Mouse (Mus musculus) gastrocnemius, adult 18-20 months (tissue): ENCODE results near the gene Cdc6. TPM values are rescaled to one million over a fixed set of nuclear protein-coding genes. Genes with fewer than 3 reads are reported as not detected.

Experiments
- DNase-seq: peaks from one replicate; pipeline ENCODE4 v3.0.0; 2021; ENCODE audit warnings: low spot score
- long read RNA-seq, 2 experiments: library from polyadenylated mRNA; stranded (forward); transcript quantifications; one replicate each; pipeline ENCODE4 v2.0.0; 2021
- total RNA-seq, 2 experiments: library from RNA; stranded (reverse); gene quantifications; 2 replicates each; pipeline ENCODE4 v1.2.3; 2021

The Cdc6 gene
- total RNA-seq = under 1 TPM; 0.09 to 0.26 TPM
- long read RNA-seq, experiment 1 = 0 reads
- long read RNA-seq, experiment 2 = 0 reads

GRCm38 (mm10) chr11:98907437-98908173, at the start of gene Cdc6:
TSS of gene Cdc6 (plus strand) at chr11:98907801.
- peak; percentile 97 for DNase-seq

DNA sequence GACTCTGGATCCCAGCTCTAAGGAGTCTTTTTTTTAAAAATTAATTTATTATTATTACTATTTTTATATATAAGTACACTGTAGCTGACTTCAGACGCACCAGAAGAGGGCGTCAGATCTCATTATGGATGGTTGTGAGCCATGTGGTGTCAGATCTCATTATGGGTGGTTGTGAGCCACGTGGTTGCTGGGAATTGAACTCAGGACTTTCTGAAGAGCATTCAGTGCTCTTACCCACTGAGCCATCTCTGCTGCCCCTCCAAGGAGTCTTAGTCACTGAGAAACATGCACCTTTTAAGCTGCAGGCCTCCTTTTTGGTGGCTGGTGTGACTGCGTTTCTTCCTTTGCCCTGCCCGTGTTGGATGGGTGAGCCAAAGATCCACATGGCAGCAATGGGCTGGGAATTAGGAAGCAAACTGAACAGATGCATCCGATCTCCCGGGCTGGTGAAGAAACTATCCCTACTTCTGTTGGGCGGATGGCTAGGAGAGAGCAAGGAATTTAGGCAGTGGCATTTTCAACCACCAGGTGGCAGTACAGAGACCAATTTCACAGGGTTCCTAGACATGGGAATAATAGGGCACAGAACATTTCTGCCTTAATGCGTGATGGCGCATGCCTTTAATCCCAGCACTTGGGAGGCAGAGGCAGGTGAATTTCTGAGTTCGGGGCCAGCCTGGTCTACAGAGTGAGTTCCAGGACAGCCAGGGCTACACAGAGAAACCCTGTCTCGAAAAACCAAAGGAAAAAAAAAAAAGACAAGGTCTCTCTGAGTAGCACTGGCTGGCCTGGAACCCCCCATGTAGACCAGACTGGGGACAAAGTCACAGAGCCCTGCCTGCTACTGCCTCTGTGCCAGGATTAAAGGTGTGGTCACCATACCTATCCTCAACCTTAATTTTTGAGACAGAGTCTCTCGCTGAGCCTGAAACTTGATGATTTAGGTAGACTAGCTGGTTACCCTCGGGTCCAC, 48.6 kb upstream of the Cdc6 start:
- peak; percentile 93 for DNase-seq

- peak; percentile 97 for DNase-seq
Observed at GRCm38 (mm10) chr11:98863028-98863750, 44.4 kb upstream of the Cdc6 start, which contains the start of gene Wipf2. TSS of gene Wipf2 (plus strand) at chr11:98863638.

DNA sequence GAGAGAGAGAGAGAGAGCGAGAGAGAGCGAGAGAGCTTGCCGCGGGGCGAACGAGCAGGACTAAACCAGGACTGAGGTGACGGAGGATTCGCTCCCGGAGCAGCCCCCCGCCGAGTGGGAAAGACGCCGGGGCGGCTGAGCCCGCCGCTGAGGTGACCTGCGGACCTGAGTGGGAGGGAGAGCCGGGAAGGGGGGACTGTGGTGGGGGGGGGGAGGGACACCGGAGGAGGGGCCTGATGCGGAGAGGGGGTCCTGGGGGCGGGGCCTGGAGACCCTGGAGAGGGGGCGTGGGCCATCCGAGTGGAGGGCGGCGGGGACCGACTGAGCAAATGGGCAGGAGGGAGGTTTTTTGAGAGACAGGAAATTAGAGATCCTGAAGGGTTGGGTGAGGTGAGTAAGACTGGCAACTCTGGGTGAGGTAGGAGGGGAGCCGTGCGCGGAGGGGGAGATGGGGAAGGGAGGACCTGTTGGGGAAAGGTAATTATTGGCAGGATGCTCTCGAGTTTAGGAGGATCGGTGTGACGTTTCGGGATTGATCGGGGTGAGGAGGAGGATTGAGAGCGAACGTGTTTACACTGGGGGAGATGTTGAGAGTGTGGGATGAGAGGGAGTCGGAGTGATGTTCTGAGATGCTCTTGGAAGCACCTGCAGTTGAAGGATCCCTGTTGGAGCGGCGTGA, 43.7 kb upstream of the Cdc6 start:
- DNase-seq = no peak

DNA sequence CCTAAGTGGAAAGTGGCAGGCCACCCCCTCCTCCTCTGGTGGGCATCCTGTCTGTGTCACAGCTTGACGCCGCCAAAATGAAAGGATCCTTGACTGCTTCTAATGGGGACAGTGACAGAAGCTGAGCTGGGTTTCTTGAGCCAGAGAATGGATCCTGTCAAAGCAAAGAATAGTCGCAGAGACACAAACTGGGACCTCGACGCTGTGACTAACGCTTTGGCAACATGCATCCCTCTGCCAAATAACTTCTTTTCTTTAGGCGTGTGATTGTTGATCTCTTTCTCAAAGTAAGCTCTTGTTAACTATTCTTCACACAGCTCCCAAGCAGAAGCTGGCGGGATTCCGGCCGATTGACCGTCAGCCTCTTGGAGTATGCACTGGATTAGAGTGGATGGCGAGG, 40.3 kb upstream of the Cdc6 start:
- DNase-seq = no peak

DNA sequence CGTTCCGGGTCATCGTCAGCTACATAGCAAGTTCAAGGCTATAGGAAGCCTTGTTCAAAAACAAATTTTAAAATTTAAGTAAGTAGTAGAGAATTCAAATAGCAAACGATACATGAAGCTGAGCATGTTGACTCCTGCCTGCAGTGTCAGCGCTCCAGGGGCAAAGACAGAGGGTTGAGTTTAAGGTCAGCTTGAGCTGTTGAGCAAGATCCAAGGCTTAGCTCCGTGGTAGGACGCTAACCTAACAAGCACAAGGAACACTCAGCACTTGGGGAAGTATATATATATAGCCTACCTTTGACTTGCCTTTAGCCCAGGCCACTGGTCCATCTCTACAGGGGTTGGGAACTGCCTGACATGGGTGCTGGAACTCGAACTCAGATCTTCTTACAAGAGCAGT, 37.7 kb upstream of the Cdc6 start:
- DNase-seq = peak; percentile 24

GRCm38 (mm10) chr11:98870791-98871190, 36.8 kb upstream of the Cdc6 start:
- DNase-seq = no peak

- no peak for DNase-seq
Observed at GRCm38 (mm10) chr11:98871416-98871815, 36.2 kb upstream of the Cdc6 start.

DNA sequence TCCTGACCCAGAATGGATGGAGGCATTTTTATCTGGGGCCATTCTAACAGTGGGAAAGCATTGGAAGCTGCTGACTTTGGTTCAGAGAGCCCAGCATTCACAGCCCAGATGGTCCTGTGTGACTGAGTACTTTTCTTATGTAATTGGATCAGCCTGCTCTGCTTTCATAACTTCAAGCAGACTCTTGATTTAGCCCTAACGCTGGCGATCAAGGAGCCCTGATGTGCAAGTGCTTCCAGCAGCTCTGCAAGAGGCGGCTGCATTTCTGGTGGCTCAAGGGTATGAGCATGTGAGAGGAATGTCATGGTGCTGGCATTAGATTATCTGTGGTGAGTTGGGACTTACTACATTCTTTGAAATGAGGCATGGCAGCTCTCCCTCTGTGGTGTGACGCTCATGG, 35.6 kb upstream of the Cdc6 start:
- DNase-seq = peak; percentile 65

DNA sequence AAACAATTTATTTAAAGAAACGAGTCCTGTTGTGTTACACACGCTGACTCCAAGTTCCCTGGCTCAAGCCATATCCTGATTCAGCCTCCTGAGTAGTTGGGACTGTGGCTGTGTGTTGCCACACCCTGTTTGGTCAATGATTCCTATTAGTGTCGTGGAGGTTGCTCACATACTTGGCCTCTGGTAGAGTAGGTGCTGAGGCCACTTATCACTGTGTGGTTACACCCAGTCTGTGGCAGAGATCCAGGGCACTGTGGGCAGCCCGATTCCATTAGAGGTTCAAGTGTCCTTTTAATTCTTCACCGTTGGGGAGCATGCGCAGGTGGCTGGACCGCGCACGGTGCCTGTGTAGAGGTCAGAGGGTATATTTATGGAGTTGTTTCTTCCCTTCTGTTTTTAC, 33.7 kb upstream of the Cdc6 start:
- no peak for DNase-seq

- DNase-seq = no peak
Observed at GRCm38 (mm10) chr11:98877001-98877400, 30.6 kb upstream of the Cdc6 start.

DNA sequence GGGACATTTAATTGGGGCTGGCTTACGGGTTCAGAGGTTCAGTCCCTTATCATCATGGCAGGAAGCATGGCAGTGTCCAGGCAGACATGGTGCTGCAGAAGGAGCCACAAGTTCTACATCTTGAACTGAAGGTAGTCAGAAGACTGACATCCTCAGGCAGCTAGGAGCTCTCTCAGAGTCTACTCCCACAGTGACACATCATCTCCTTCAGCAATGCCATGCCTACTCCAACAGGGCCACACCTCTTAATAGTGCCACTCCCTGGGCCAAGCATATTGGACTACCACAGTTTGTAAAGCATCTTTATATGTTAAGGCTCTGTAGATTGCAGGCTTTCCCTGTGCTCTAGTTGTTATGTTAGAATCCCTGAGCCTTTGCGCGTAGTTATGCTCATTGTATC, 19.9 kb upstream of the Cdc6 start:
- DNase-seq = no peak

- DNase-seq = no peak
Observed at GRCm38 (mm10) chr11:98889077-98889476, 18.5 kb upstream of the Cdc6 start.

DNA sequence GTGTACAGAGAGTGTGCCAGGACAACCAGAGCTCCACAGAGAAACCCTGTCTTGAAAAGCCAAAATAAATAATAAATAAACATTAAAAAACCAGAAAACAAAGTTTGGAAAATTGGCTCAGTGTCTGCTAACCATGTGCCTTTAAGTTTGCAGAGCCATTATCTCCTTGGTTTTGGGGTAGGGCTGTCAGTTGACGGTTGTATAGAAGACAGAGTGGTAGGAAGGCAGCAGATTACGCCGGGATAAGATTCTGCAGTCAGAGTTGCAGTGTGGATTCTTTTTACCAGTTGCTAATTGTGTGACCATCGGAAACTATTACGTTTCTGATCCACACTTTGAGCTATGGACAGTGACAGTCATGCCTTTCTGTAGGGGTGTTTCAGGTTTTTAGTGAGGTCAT, 17.6 kb upstream of the Cdc6 start:
- no peak for DNase-seq

- DNase-seq = no peak
Observed at GRCm38 (mm10) chr11:98892426-98892825, 15.2 kb upstream of the Cdc6 start.

- DNase-seq = no peak
Observed at GRCm38 (mm10) chr11:98900529-98901125, 7.0 kb upstream of the Cdc6 start.

DNA sequence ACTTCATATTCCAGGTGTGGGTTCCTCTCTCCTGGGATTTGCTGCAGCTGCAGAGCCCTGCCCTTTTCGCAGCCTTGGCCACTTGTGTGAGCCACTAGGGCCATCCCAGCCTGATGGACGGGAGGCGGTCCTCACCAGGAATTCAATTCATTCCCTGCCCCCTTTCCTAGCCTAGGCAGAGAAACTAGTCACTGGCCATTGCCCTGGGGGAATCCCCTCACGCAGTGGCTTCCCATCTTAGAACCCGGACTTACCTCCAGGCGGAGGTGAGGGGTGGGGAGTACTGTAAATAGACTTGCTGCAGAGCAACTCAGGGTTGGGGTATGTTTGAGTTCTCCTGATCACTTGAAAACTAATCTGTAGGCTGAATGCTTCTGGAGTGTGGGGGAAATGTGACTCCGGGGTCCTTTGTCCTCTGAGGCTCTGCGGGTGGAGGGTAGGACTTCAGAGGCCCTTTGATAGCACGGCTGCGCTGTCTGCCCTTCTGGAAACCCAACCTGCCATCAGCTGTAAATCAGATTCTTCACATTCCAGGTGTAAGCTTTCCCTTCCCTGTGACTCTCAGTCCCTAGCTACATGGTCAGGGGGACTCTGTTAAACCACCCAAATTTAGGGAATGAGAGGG, 4.9 kb upstream of the Cdc6 start:
- no peak for DNase-seq

DNA sequence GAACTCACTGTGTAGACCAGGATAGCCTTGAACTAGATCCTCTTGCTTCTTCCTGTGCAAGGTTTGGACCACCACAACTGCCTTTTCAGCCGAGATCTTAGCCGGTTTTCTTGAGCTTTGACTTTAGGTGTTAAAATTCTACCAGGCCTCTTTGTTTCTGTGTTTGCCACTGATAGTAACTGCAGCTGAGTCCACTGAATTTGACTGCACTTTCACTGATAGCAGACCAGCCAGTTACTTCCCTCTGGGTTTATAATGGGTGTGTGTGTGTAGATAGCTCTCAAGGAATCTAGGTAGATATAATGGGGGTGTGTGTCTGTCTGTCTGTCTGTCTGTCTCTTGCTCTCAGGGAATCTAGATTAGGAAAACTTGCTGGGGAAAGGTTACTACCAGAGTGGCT, 3.0 kb upstream of the Cdc6 start:
- DNase-seq = no peak

GRCm38 (mm10) chr11:98905033-98905432, 2.6 kb upstream of the Cdc6 start:
- DNase-seq = no peak

DNA sequence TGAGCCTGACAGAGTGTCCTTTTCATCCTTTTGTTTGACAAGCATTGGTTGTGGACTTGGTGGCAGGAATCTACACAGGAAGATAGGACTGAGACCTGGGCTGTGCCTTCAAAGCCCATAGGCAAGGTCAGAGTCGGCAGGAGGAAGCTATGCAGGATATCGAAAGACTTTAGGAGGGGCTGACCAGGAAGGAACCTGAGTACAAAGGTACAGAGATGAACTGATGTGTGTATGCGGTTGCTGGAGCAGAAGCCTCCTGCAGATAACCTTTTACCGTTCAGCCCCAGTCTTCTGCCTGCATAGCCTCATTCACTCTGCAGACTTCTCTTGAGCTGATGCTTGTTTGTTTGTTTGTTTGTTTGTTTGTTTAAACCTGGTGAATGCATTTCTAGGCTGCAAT, 2.0 kb upstream of the Cdc6 start:
- no peak for DNase-seq
